Mouse (Mus musculus) myocyte (in vitro differentiated cells): ENCODE data around the gene Yipf2. TPM values are rescaled to one million over a fixed set of nuclear protein-coding genes. Genes with fewer than 3 reads are reported as not detected.
"Not testable (repeated sequence)": the region's sequence is repeated elsewhere in the genome, so short reads cannot be mapped to it uniquely, and the experiment has no call there.

ENCODE experiments used
- H3K27me3 ChIP-seq: one replicate; pipeline ENCODE4 v1.6.1; 2011; ENCODE audit not compliant: control insufficient read depth, insufficient read depth, insufficient read length
- H3K36me3 ChIP-seq: one replicate; pipeline ENCODE4 v1.6.1; 2011; ENCODE audit not compliant: control insufficient read depth, insufficient read depth
- H3K4me2 ChIP-seq: one replicate; pipeline ENCODE4 v1.6.1; 2011; ENCODE audit warnings: low read depth, control low read depth
- H3K4me3 ChIP-seq: one replicate; pipeline ENCODE4 v1.5.1; 2011; ENCODE audit warnings: mild to moderate bottlenecking, control low read depth, moderate library complexity
- H3K79me2 ChIP-seq: one replicate; pipeline ENCODE4 v1.6.1; 2011; ENCODE audit not compliant: control insufficient read depth, insufficient read depth
- H3ac ChIP-seq: one replicate; pipeline ENCODE4 v1.6.1; 2011; ENCODE audit not compliant: control insufficient read depth, insufficient read length
- CEBPB ChIP-seq: IDR thresholded peaks from 2 replicates; pipeline ENCODE4 v1.6.1; 2011; ENCODE audit warnings: mild to moderate bottlenecking, moderate library complexity; ENCODE audit not compliant: poor library complexity, insufficient read depth, severe bottlenecking
- E2F4 ChIP-seq: IDR thresholded peaks from one replicate; pipeline ENCODE4 v1.6.1; 2011; ENCODE audit warnings: mild to moderate bottlenecking, control low read depth, moderate library complexity; ENCODE audit not compliant: insufficient read depth
- MAX ChIP-seq: IDR thresholded peaks from one replicate; pipeline ENCODE4 v1.6.1; 2011; ENCODE audit warnings: low read depth, mild to moderate bottlenecking, control low read depth
- MYOD1 ChIP-seq, 3 experiments: IDR thresholded peaks; one replicate each; pipeline ENCODE4 v1.6.1; 2011; ENCODE audit warnings: control low read depth in 2 of 3, low read depth in 2 of 3, mild to moderate bottlenecking in 2 of 3, moderate library complexity in 1 of 3; ENCODE audit not compliant: insufficient read length in 2 of 3, control insufficient read depth in 1 of 3
- MYOG ChIP-seq, 3 experiments: IDR thresholded peaks; one replicate each; pipeline ENCODE4 v1.6.1; 2011; ENCODE audit warnings: control low read depth in 2 of 3, low read depth in 2 of 3, mild to moderate bottlenecking in 2 of 3; ENCODE audit not compliant: insufficient read length in 2 of 3, control insufficient read depth in 1 of 3, insufficient read depth in 1 of 3
- POLR2A ChIP-seq: IDR thresholded peaks from one replicate; pipeline ENCODE4 v1.6.1; 2011; ENCODE audit warnings: low read depth, mild to moderate bottlenecking, control low read depth, moderate library complexity; ENCODE audit not compliant: insufficient read length
- POLR2AphosphoS2 ChIP-seq: IDR thresholded peaks from one replicate; pipeline ENCODE4 v1.6.1; 2011; ENCODE audit warnings: low read depth, control low read depth; ENCODE audit not compliant: insufficient read length
- REST ChIP-seq: IDR thresholded peaks from one replicate; pipeline ENCODE4 v1.6.1; 2011; ENCODE audit warnings: mild to moderate bottlenecking, control low read depth, moderate library complexity; ENCODE audit not compliant: insufficient read depth, insufficient read length
- SRF ChIP-seq: IDR thresholded peaks from one replicate; pipeline ENCODE4 v1.6.1; 2011; ENCODE audit warnings: low read depth; ENCODE audit not compliant: control insufficient read depth, insufficient read length
- TCF12 ChIP-seq: IDR thresholded peaks from one replicate; pipeline ENCODE4 v1.6.1; 2011; ENCODE audit warnings: mild to moderate bottlenecking, control low read depth; ENCODE audit not compliant: poor library complexity, insufficient read depth, severe bottlenecking
- TCF3 ChIP-seq: IDR thresholded peaks from one replicate; pipeline ENCODE4 v1.6.1; 2011; ENCODE audit warnings: low read depth, control low read depth; ENCODE audit not compliant: insufficient read length
- USF1 ChIP-seq: IDR thresholded peaks from one replicate; pipeline ENCODE4 v1.6.1; 2011; ENCODE audit warnings: low read depth, mild to moderate bottlenecking, control low read depth, moderate library complexity
- polyA plus RNA-seq: library from polyadenylated mRNA; unstranded; fragments of >200 nt; fragmentation: generic; extraction: Trizol; gene quantifications from one replicate; pipeline ENCODE4 v1.2.1, GENCODE M21; 2012; ENCODE audit warnings: missing spikeins

Yipf2 gene
- polyA plus RNA-seq, 1 experiment: 13.2 TPM

DNA sequence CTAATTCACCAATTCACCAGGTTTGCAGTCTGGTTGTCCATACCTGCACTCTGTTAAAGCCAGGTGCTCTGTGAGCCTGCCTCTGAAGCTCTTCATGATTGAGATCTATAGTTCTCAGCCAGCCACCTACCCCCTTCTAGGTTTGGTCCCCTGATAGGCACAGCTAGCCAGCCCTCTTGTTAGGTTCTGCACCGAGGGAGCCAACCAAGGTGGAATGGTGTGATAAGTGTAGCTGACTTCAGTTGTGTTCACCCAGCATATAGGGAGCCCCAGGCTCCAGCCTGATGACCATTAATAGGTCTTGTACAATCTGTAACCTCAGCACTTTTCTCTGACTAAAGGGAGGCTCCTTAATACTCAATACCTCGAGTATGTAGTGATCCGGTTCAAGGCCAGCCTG, 7.6 kb upstream of the Yipf2 start:
- H3ac ChIP-seq: no peak overlapping the region
- no peak overlapping the region for H3K4me2 ChIP-seq
- peaks cover 3% of the 10 kb centered on the region for H3K79me2 ChIP-seq
- no peaks in the 10 kb centered on the region for H3K27me3 ChIP-seq
- TF ChIP-seq CEBPB (no peak), POLR2AphosphoS2 (no peak), POLR2A (no peak), MYOG (IDR thresholded peaks at IDR 0.05; ENCODE audit: control insufficient read depth in 1 of 3, insufficient read depth in 1 of 3, insufficient read length in 2 of 3, low read depth in 2 of 3) (no peak), USF1 (no peak), MAX (no peak), MYOD1 (IDR thresholded peaks at IDR 0.05; ENCODE audit: control insufficient read depth in 1 of 3, insufficient read length in 2 of 3, low read depth in 2 of 3) (no peak), SRF (no peak), TCF3 (no peak), REST (no peak), E2F4 (no peak), TCF12 (no peak)
- H3K36me3 ChIP-seq: peaks cover 6% of the 10 kb centered on the region
- no peak overlapping the region for H3K4me3 ChIP-seq

DNA sequence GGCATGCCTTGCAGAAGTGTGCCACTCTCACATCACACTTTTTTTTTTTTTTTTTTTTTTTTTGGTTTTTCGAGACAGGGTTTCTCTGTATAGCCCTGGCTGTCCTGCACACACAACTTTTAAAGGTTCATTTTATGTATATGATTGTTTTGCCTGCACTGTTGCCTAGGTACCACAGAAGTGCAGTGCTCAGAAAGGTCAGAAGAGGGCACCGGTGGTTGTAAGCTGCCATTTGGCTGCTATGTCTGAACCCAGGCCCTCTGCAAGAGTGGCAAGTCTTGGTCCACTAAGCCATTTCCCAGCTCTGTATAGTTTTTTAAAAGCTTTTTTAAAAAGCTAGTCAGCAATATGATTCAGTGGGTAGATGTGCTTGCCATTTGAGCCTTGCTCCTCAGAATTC, 5.6 kb upstream of the Yipf2 start:
- Histone ChIP-seq H3K27me3 (no peaks in the 10 kb centered on the region), H3K4me2 (no peak overlapping the region), H3ac (no peak overlapping the region), H3K36me3 (peaks cover 6% of the 10 kb centered on the region), H3K79me2 (peaks cover 23% of the 10 kb centered on the region), H3K4me3 (no peak overlapping the region)
- no peak for TF ChIP-seq CEBPB
- no peak for TF ChIP-seq TCF12
- TF ChIP-seq REST: no peak
- TF ChIP-seq POLR2A: no peak
- TF ChIP-seq E2F4: no peak
- no peak for TF ChIP-seq TCF3
- TF ChIP-seq POLR2AphosphoS2: no peak
- TF ChIP-seq USF1: no peak

DNA sequence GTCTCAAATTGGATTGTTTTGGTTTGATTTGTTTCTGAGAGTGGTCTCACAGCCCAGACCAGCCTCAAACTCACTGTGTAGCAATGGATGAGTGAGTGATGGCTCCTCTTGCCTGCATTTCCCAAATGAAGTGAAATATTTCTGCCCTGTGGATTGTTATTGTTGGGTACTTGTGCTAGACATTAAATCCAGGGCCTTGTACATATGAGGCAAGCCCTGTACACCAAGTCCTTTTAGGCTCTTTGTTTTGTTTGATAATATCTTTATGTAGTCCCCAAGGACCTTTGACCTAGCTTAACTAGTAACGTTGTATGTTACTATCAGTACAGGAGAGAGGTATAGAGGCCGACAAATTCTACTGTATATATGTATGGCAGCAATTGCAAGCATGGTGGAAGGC, 2.2 kb upstream of the Yipf2 start:
- peaks cover 6% of the 10 kb centered on the region for H3K36me3 ChIP-seq
- no peak overlapping the region for H3ac ChIP-seq
- peaks cover 23% of the 10 kb centered on the region for H3K79me2 ChIP-seq
- H3K4me2 ChIP-seq: peak overlapping the region; percentile 97
- no peak overlapping the region for H3K4me3 ChIP-seq
- no peak for TF ChIP-seq MYOD1 (IDR thresholded peaks at IDR 0.05; ENCODE audit: control insufficient read depth in 1 of 3, insufficient read length in 2 of 3, low read depth in 2 of 3)
- TF ChIP-seq TCF3: no peak
- no peak for TF ChIP-seq POLR2AphosphoS2
- TF ChIP-seq POLR2A: no peak
- no peak for TF ChIP-seq E2F4
- H3K27me3 ChIP-seq: no peaks in the 10 kb centered on the region

DNA sequence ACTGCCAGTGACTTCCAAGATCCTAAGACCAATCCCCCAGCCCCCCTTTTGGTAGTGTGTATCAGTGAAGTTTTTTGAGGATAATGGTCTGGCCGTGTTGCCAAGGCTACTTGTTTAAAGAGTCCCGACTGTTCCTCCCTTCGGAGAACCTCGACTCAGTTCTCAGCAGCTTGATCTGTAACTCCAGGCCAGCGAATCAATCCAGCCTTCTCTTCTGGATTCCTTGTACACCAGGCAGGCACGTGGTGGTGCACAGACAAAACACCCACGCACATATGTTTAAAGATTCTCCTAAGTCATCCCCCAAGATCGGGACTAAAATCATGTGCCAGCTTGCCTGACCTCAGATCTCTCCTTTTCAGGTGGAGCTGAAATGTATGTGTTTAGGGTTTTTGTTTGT, 1.7 kb upstream of the Yipf2 start:
- not testable (repeated sequence) for H3K27me3 ChIP-seq, H3ac ChIP-seq, H3K36me3 ChIP-seq
- Histone ChIP-seq H3K4me3 (peak overlapping the region; percentile 74), H3K79me2 (peaks cover 23% of the 10 kb centered on the region), H3K4me2 (peak overlapping the region; percentile 97)

DNA sequence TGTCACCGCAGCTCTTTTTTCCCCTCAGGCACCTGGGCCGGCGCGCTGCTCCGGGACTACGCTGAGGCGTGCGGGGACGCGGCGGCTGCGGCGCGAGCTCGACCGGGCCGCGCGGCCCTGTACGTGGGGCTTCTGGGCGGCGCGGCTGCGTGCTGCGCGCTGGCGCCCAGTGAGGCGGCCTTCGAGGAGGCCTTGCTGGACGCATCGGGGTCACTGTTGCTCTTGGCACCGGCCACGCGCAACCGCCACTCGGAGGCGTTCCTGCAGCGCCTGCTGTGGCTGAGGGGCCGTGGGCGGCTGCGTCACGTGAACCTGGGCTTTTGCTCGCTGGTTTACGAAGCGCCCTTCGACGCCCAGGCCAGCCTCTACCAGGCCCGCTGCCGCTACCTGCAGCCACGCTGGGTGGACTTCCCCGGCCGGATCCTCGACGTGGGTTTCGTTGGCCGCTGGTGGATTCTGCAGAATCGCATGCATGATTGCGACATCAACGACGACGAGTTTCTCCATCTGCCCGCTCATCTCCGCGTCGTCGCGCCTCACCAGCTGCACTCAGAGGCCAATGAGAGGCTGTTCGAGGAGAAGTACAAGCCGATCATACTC, 594 bp upstream of the Yipf2 start:
- Histone ChIP-seq H3K27me3 (no peaks in the 10 kb centered on the region), H3K79me2 (peaks cover 23% of the 10 kb centered on the region), H3K4me2 (peak overlapping the region; percentile 97), H3K4me3 (peak overlapping the region; percentile 74), H3ac (peak overlapping the region; percentile 77), H3K36me3 (peaks cover 8% of the 10 kb centered on the region)
- no peak for TF ChIP-seq SRF
- TF ChIP-seq REST: no peak
- TF ChIP-seq E2F4: no peak
- TF ChIP-seq USF1: no peak
- TF ChIP-seq CEBPB: peak; percentile 53; the same call in 1 of the 2 replicates
- peak in 1 of 3 experiments; percentile 0 for TF ChIP-seq MYOD1 (IDR thresholded peaks at IDR 0.05; ENCODE audit: control insufficient read depth in 1 of 3, insufficient read length in 2 of 3, low read depth in 2 of 3)
- TF ChIP-seq POLR2AphosphoS2: no peak
- no peak for TF ChIP-seq TCF3
- TF ChIP-seq POLR2A: no peak
- no peak for TF ChIP-seq TCF12
- no peak for TF ChIP-seq MAX
- TF ChIP-seq MYOG (IDR thresholded peaks at IDR 0.05; ENCODE audit: control insufficient read depth in 1 of 3, insufficient read depth in 1 of 3, insufficient read length in 2 of 3, low read depth in 2 of 3): peak in 1 of 3 experiments; percentile 29
